Mouse (Mus musculus) R1 (cell line): Measurements from ENCODE around the gene Bmp2k.

ENCODE experiments used
- DNase-seq: peaks from one replicate; pipeline ENCODE4 v3.0.0-alpha.2; 2018; ENCODE audit warnings: low read depth, low spot score

Bmp2k gene

DNA sequence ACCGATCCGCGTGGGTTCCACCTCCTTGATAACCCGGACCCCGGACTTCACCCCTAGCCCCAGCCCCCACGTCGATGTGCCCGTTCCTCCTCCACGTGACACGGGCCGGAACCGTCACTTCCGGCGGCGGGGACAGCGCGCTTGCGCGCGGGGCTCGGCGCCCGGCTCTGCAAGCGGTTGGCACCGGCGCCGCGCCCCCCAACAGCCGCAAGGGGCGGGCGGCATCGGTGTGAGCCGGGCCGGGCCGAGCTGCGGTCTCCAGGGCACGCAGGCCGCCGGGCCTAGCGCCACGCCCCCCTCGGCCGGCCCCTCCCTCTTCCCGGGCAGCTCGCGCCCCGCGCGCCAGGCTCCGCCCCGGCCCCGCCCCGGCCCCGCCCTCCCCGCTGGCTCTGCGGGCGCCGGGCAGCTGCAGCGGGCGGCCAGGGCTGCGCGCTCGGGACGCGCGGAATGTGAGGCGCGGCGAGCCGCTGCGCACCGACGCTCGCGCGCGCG, at the start of gene Bmp2k:
Bmp2k (plus strand) TSS at position 380 of the 492 bp plus-strand sequence.
- DNase-seq, result peak; percentile 70

DNA sequence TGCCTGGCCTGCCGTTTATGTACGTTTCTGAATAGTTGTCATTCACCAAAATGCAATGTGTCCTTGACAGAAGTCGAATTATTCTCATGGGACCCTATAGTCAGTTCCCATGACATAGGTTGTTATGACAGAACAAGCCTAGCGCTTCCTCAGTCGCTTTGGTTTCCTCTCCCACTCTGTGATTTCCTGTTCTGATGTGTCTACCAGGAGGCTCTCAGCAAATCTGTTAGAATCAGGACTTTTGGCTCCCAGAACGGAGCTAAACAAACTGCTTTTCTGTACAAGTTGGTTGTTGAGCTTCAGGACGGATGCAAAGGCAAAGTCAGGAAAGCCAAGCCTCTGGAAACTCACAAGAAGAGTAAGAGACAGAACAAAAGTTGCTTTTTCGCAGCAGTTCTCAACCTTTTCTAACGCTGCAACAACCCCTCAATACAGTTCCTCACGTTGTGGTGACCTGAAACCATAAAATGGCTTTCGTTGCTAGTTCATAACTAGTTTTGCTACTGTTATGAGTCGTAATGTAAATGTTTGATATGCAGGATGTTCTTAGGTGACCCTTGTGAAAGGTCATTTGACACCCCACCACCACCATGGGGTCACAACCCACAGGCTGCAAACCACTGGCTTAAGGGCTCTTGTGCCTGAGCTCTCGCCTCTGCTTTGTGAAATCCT, 48.5 kb upstream of the Bmp2k start:
- DNase-seq, result peak; percentile 13

GRCm38 (mm10) chr5:96949839-96950666, 47.4 kb upstream of the Bmp2k start:
- no peak for DNase-seq

GRCm38 (mm10) chr5:96950667-96951492, 46.6 kb upstream of the Bmp2k start:
- no peak for DNase-seq

DNA sequence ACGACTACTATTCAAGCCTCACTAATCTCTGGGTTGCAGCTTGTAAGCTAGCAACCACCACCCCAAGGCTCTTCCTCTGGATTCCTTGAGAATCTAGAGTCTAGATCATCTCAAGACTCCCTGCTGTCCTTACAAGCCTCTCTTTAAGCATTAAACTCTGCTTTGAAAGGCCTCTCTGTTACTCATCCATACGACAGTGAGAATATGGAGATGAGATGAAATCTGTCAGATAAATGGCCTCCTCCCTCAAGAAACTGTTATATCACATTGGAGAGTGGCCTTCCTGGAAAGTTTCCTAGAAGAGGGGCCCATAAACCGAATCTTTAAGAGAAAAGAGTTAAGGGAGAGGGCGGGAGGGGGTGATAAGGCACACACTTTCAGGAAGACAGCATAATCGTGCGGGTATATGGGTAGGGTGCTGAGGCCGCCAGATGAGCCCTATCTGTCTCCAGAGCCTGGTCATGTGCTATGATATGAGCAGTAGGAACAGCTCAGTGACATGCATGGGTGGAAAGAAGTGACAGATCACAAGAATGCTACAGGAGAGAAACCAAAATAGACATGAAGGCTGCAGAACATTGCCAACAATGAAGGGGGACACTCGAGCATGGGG, 45.9 kb upstream of the Bmp2k start:
- no peak for DNase-seq

DNA sequence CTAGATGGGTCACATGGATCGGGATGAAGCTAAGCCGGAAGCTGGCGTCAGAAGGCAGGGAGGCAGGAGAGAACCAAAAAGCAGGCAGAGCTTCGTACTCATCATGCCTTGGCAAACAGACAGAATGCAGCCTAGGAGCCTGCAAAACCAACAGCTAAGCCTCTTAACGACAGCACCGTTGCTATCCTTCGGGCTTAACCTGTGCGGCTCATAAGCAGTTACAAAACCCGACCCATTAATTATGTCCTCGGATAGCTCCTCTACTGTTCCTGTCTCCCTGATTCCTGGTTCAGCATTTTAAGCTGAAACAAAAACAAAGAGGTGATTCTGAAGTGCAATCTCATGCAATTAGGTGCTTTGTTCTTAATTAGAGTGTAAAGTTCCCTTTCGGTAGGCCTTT, 43.4 kb upstream of the Bmp2k start:
- DNase-seq, result no peak

DNA sequence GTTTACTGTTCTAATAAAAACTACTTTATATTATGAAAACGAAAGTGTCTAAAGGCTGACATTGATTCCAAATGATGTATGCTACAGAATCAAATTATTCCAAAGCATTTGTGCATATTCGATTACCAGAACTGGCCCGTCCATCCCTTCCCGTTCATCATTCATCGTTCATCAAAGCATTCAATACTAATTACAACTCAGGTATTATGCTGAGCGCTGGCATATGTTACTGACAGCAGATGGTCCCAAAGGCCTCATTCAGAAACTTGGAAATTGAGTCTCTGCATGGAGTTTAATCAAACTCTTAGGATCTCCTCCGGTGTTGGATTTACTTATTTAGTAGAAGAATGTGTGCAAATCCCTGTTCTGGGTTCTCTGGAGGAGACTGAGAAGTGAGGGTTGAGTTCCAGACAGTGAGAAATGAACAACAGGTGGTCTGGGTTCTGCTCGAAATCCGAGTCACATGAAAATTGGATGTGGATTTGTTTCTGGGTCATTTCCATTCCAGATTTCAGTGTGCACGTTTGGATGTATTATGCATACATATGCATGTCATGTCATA, 42.9 kb upstream of the Bmp2k start:
- DNase-seq, result no peak

DNA sequence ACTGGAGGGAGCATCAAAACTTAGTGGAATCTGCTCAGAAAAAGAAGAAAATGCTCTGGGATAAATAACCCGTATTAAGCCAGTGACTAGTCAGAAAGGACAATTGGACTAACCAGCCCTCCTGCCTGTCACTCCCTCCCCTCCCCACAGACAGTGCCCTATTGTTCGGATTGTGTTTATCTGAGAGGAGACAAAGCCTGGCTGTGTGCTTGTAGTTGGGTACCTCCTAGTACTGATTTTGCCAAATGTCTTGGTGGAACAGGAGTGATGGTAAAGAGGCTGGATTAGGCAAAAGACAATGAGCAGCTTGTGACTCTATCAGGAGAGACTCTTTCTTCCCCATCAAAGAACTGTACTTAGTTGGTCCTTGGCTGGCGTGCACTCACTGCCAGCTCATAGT, 40.6 kb upstream of the Bmp2k start:
- DNase-seq, result peak; percentile 13

DNA sequence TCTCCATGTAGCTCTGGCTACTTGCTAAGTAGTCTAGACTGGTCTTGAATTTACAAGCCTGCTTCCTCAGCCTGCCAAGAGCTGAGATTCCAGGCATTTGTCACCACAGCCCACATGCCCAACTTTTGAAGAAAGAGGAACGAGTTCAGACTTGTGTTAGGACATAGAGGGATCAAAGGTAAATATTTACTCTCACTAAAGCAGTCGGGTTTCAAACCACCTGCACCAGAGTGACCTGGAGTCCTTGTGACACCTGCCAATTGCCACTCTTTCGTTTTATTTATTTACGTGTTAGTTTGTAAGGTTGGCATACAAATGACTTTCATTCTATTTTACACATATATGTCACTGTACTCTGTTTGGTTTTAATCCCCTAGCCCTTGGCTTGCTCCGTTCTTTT, 36.4 kb upstream of the Bmp2k start:
- no peak for DNase-seq

GRCm38 (mm10) chr5:96961852-96962251, 35.6 kb upstream of the Bmp2k start:
- no peak for DNase-seq

GRCm38 (mm10) chr5:96962252-96962933, 35.1 kb upstream of the Bmp2k start:
- DNase-seq, result no peak

- DNase-seq, result no peak
These were observed 34.6 kb upstream of the Bmp2k start for GRCm38 (mm10) chr5:96962934-96963301.

DNA sequence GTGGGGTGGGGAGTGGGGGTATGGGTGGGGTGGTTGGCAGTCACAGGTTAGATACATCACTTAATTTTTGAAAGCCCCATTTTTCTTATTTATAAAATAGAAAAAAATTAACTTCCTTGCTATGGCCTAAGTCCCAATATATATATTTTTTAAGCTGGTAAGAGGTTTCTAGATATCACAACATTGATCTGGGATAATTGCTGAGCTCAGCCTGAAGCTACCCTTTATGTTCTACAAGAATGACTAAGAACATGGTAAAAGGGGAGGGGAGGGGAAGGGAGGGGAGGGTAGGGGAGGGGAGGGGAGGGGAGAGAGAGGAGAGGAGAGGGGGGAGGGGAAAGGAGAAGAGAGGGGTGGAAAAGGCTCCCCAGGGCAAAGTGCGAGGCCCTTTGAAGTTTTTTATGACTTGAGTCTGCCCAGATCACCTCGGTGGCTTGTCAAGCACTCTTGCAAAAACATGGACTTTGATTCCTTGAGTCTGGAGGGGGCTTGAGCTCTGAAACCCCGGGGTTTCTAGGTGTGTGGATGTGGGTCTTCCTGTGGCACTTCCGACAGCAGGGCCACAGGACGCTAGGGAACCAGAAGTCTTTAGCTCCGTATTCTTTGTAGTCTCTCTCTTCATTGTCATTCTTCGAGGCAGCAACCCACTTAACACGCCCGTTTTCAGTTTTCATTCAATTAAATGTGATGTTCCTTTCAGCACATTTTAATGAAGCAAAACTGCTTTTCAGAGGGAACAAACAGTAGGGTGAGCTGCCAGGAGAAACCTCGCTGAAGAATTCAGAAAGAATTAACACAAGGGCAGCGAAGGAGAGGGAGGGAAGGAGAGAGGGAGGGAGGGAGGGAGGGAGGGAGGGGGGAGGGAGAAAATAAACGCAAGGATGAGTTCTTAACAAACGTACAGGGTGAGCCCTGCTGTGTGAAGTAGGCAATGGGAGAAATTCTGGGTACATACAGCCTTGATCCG, 33.1 kb upstream of the Bmp2k start:
- DNase-seq, result peak; percentile 75

GRCm38 (mm10) chr5:96965029-96965403, 32.5 kb upstream of the Bmp2k start:
- DNase-seq, result no peak

DNA sequence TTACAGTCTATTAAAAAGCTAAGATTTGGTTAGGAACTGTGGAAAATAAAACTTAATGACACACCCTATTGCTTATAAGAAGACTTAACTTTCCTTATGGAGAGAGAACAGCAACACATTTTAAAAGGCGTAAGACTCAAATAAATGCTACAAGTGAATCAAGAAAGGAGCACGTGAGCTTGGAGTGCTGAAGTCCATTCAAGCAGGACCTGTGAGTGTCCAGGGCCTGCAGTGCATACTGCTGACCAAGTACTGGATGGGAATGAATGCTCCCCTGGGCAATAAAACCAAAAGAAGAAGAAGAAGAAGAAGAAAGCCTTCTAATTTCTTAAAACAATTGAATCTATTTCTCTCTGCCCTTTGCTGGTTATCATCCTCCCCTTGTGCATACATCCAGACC, 32.0 kb upstream of the Bmp2k start:
- no peak for DNase-seq

DNA sequence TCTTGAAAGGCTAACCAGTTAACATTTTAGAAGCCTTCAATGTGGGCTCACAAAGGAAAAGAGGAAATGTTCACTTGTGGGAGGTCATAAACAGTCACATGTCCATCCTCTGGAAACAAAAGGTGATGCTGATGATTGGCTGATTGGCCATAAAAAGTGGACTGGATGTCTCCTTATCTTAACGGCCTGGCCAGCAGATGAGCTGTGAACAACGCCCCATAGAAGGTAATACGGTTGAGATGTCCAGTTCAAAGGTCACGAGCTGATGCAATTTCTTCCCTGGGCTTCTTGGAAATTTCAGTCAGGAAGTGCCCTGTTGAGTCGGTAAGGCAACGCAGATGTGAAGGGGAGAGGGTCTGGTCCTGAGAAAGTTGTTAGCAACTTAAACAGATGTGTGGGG, 28.9 kb upstream of the Bmp2k start:
- DNase-seq, result peak; percentile 33

DNA sequence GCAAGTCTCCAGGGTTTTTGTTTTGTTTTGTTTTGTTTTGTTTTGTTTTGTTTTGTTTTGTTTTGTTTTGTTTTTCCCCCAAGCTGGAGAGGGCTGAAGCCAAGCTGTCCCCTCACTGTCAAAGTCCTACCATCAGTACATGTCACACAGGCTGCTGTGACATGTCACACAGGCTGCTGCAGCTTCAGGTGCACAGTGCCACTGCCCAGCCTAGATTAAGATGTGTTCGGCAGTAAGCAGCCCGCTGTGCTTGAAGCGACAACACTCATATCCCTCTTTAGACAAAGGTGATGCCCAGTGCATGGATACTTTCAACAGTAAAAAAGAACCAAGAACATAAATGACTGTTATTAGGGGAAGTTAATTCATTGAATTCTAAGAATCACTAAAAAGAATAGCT, 28.5 kb upstream of the Bmp2k start:
- DNase-seq, result no peak

DNA sequence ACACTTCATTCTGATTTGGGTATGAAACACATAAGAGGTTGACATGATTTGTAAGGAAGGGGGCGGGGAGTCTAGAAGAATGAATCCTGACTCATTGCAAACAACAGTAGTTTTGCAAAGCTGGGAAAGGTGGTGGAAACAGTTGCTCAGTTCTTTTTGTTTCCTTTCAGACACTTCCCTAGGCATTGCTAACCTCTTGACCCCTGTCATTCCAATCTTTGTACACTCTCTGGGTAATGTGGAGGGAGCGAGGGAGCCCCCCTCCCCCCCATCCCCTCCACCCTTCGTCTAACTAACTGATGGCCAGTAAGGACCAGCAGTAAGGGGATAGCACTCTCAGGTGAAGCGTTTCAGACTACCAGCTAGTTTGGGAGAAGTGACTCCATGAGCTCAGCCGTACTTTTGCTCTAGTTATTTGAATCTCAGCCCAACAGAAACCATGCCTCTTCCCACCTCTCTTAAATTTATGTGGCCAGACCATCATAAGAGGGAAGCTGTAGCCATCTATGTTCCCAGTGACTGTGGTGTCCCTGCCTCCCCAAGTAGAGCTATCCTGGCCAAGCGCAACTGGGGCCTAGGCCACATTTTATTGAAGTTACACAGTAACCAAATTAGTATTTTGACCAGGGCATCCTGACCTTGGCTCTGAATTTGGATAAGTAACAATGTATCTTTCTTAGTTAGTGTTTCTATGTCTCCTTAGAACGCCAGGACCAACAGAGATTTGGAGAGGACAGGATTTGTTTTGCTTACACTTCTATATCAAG, 27.6 kb upstream of the Bmp2k start:
- DNase-seq, result peak; percentile 55

DNA sequence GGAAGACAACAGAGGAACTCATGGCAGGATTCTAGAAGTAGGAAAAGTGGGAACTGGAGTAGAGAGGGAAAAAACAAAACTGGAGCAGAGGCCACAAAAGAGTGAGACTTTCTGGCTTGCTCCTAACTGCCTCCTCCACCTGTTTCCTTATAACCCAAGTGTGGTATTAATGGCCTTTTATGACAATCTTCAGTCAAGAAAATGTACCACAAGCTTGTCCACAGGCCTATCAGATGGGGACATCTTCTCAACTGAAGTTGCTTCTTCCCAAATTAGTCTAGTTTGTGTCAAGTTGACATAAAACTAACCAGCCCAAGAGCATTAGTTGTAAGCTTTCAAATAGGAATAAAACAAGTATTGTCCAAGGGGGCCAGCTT, 27.0 kb upstream of the Bmp2k start:
- no peak for DNase-seq
